Mouse (Mus musculus) liver, adult 2 months (tissue): Measurements from ENCODE around the gene Gypa. TPM values are rescaled to one million over a fixed set of nuclear protein-coding genes. Genes with fewer than 3 reads are reported as not detected.

Source experiments
- DNase-seq: peaks from one replicate; pipeline ENCODE4 v3.0.0-alpha.2; 2011; ENCODE audit warnings: low read depth, low spot score; ENCODE audit errors: extremely low read depth
- H3K27ac ChIP-seq: fragments of 200-500 bp; replicated peaks from 2 replicates; pipeline ENCODE4 v1.5.1; 2012; ENCODE audit warnings: low read depth, mild to moderate bottlenecking, control low read depth, inconsistent platforms, low read length; ENCODE audit not compliant: insufficient read depth
- H3K27me3 ChIP-seq: fragments of 200-500 bp; 2 replicates; pipeline ENCODE4 v1.6.1; 2012; ENCODE audit warnings: mild to moderate bottlenecking, moderate library complexity, low read length, inconsistent platforms; ENCODE audit not compliant: control insufficient read depth, insufficient read depth
- H3K36me3 ChIP-seq: fragments of 200-500 bp; 2 replicates; pipeline ENCODE4 v1.6.1; 2012; ENCODE audit warnings: low read length, inconsistent platforms; ENCODE audit not compliant: control insufficient read depth, insufficient read depth
- H3K4me1 ChIP-seq: fragments of 200-500 bp; 2 replicates; pipeline ENCODE4 v1.6.1; 2011; ENCODE audit warnings: low read length; ENCODE audit not compliant: control insufficient read depth, insufficient read depth
- H3K4me3 ChIP-seq: fragments of 200-500 bp; 2 replicates; pipeline ENCODE4 v1.5.1; 2011; ENCODE audit warnings: low read depth, mild to moderate bottlenecking, control low read depth, low read length, moderate library complexity; ENCODE audit not compliant: insufficient read depth
- H3K79me2 ChIP-seq: fragments of 200-500 bp; 2 replicates; pipeline ENCODE4 v1.6.1; 2012; ENCODE audit warnings: inconsistent platforms, mild to moderate bottlenecking, low read length, moderate library complexity; ENCODE audit not compliant: control insufficient read depth, insufficient read depth
- H3K9ac ChIP-seq: fragments of 200-500 bp; 2 replicates; pipeline ENCODE4 v1.6.1; 2012; ENCODE audit warnings: low read depth, mild to moderate bottlenecking, control low read depth, inconsistent platforms, low read length
- CTCF ChIP-seq: fragments of 200-500 bp; IDR thresholded peaks from 2 replicates; pipeline ENCODE4 v1.5.1; 2011; ENCODE audit warnings: low read depth, low read length, control low read depth
- POLR2A ChIP-seq: fragments of 200-500 bp; IDR thresholded peaks from 2 replicates; pipeline ENCODE4 v1.6.1; 2011; ENCODE audit warnings: low read length, control low read depth; ENCODE audit not compliant: insufficient read depth; ENCODE audit errors: extremely low read depth
- WGBS: fragments of 180-500 bp; shearing (Covaris S2); methylation state at CpG from one replicate; pipeline ENCODE4 v1.1.7; 2018; 5-methylcytosine and 5-hydroxymethylcytosine counted together
- polyA plus RNA-seq: library from polyadenylated mRNA; depleted of rRNA; stranded (reverse); fragments of >200 nt; gene quantifications from 2 replicates; pipeline ENCODE4 v1.2.3, GENCODE M21; 2012; rRNA removed
- total RNA-seq: library from RNA; depleted of rRNA; stranded (reverse); fragments of >200 nt; gene quantifications from 2 replicates; pipeline ENCODE4 v1.2.3, GENCODE M21; 2014; rRNA removed

Gypa gene
- total and polyA plus RNA-seq, 2 experiments: 0.37 TPM; not detected in 1

DNA sequence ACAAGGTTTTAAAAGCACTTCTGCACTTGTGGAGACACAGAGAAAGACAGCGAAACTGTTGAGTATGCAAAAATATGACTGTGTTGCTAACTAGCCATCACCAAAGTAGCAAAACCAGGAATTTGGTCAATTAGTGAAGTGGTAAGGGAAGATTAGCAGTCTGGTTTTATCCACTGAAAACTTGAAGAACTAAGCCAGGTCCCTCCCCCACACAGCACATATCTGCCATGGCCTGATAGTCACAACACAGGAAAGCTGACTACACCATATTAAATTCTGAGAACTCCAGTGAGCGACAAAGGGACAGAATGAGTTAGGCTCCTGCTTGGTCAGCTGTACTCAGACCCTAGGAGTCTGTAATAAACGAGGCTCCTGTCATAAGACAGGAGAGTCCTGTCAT, 57.7 kb downstream of the Gypa start:
- DNase-seq: no peak
- Histone ChIP-seq H3K4me1 (no peaks in the 10 kb centered on the region), H3K27me3 (no peaks in the 10 kb centered on the region), H3K9ac (no peak overlapping the region), H3K27ac (no peak overlapping the region), H3K4me3 (no peak overlapping the region), H3K79me2 (no peaks in the 10 kb centered on the region), H3K36me3 (no peaks in the 10 kb centered on the region)
- WGBS: 64% methylated on average over 3 of the region's 3 CpGs
- TF ChIP-seq POLR2A: no peak
- TF ChIP-seq CTCF: no peak

DNA sequence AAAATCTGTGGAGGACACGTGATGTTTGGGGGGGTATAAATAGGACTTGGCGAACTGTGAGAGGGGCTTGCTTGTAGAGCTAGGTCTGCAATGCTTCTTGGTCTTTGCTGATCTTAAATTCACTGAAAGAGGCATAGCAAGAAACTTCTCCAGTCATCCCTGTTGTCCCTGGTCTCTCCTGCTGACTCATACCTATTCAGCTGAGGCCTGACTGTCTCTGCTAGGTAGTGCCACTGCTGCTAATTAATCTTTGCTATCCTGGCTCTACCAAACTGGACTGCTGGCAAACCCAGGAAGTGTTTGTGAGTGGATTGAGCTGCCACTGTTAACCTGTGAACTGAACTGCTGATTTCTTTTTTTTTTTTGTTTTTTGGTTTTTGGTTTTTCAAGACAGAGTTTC, 61.4 kb downstream of the Gypa start:
- WGBS: 83% methylated on average over 2 of the region's 2 CpGs
- no peaks in the 10 kb centered on the region for H3K36me3 ChIP-seq
- H3K27me3 ChIP-seq: no peaks in the 10 kb centered on the region
- no peak overlapping the region for H3K27ac ChIP-seq
- no peak overlapping the region for H3K9ac ChIP-seq
- no peak overlapping the region for H3K4me3 ChIP-seq
- no peaks in the 10 kb centered on the region for H3K79me2 ChIP-seq
- H3K4me1 ChIP-seq: no peaks in the 10 kb centered on the region
- TF ChIP-seq CTCF: no peak
- TF ChIP-seq POLR2A: no peak
- no peak for DNase-seq

Other genes with a start within 250 kb of the Gypa start
- under 0.01 TPM in 1 of 2 replicates, not detected in the other for gene Frem3, start 117.3 kb downstream of the Gypa start, total RNA-seq
- gene Frem3, start 117.3 kb downstream of the Gypa start, polyA plus RNA-seq: not detected in 2 replicates
- 16.5 and 18.6 TPM in 2 replicates for gene Smarca5, start 245.7 kb downstream of the Gypa start, total RNA-seq
- gene Smarca5, start 245.7 kb downstream of the Gypa start, polyA plus RNA-seq: 3.3 and 3.4 TPM in 2 replicates